Mouse (Mus musculus): ENCODE results near the gene Lifr. TPM values are rescaled to one million over a fixed set of nuclear protein-coding genes. Genes with fewer than 3 reads are reported as not detected.

The Lifr gene
- 10 to 100 TPM; 46.8 to 78.5 (median 60.2) TPM for total RNA-seq (2022)

DNA sequence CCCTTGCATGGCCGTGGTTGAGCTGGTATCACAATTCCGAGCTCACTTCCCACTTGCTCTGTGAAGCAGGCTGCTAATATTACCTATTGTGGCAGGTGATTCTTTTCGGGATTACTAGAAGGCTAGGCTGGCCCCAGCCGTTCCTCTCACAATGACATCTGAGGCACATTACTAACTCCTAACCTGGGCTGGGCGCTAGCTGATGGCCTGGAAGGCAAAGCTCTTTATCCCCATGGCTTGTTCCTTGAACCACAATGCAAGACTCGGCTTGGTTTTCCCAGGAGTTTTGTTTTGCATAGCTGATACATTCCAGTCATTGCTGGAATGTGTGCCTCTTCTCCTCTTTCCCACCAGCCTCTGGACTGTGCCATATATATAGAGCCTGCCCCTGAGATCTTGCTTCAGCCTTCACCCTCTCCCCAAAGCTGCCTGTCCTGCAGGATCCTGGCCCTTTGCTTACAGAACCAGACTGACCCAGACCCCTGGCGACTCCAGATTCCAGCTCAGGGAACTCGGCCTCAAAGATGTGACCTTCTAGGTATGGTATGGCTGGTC, at the start of gene Lifr:
TSS of gene Lifr (plus strand) at position 404 of the 555 bp plus-strand sequence.
- DNase-seq (ENCODE audit: low spot score in 2 of 2): no peak

DNA sequence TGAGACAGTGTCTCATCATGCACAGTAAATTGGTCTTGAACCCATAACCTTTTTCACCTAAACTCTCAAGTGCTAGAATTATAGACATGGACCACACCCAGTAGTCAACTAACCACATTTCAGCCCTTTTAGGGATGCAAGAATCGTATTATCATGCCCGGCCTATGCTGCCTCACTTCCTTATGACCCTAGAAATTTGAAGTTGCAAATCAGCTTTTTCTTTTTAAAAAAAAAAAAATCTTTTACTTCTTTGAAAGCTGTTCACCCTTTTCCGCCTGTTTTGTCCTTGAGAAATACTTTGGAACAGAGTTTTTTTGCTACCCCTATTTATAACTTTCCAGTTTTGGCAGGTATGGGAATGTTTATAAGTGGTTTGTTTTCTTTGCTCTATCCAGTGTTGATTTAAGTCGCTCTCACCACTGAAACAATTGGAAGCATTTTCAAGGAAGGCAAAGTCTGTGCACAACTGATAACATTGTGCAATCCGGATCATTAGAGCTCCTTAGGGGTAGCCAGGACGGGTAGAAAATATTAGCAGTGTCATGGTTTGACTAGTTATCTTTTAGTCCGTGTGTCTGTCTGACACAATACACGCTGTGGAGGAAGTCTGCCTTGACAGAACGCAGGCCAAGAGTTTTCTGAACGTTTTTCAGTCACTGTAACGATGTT, 46.2 kb upstream of the Lifr start:
- no peak for DNase-seq (ENCODE audit: low spot score in 2 of 2)

DNA sequence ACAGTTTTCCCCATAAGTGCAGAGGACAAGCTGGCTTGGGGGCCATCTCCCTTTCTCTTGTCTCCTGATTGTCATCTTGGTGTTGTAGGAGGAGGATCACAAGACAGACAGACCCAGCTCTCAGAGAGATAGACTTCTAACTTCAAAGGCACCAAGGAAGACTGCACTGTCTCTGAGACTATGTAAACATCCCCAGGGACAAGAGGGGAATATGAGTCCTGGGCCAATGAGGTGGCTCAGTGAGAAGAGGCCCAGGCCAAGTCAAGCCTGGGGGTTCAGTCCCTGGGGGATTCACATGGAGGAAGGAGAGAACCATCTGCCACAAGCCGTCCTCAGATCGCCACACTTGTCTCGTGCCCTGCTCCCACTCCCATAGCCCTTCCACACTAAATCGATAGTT, 45.4 kb upstream of the Lifr start:
- DNase-seq (ENCODE audit: low spot score in 2 of 2): no peak

DNA sequence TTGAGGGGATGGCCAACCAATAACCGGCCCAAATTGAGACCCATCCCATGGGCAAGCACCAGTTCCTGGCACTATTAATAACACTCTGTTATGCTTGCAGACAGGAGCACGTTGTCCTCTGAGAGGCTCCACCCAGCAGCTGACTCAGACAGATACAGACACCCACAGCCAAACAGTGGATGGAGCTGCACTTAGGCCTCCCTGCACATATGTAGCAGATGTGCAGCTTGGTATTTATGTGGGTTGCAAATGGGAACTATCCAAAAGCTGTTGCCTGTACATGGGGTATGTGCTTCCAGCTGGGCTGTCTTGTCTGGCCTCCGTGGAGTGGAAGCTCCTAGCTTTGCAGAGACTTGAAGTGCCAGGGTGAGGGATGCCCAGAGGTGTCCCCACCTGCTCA, 42.5 kb upstream of the Lifr start:
- DNase-seq (ENCODE audit: low spot score in 2 of 2): no peak

DNA sequence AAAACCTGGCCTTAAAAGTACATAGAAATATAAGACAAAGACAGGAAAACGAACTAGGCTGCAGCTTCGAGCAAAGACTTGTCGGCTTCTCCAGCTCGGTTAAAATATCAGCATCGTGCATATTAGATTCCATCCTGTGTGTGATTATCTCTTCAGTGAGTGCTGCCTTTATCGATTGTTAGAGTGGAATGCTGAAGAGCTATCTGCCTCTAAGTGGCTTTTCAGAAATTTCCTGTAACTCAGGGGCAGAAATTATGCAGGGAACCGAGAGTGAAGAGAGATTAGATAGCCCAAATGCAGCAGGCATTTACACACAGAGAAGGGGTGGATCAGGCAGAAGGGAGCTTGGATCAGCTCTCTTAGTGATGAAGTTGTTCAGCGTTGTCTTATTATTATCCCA, 41.5 kb upstream of the Lifr start:
- DNase-seq (ENCODE audit: low spot score in 2 of 2): no peak

DNA sequence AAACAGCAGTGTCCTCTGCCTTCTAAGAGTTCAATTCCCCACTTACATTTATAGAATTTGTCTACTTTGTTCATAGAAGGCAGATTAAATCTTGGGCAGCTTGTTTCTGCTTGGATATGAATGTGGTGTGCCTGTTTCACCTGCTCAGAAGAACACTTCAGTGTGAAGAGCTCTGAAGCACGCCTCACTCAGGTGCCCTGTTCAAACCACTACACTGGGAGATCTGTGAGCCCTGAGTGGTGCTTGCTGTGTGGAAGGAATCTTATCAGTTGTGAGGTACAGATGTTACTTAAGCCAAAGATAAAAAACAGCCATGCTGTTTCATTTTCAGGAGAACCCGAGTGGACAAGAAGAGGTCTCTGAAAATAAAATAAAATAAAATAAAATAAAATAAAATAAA, 38.7 kb upstream of the Lifr start:
- no peak for DNase-seq (ENCODE audit: low spot score in 2 of 2)

DNA sequence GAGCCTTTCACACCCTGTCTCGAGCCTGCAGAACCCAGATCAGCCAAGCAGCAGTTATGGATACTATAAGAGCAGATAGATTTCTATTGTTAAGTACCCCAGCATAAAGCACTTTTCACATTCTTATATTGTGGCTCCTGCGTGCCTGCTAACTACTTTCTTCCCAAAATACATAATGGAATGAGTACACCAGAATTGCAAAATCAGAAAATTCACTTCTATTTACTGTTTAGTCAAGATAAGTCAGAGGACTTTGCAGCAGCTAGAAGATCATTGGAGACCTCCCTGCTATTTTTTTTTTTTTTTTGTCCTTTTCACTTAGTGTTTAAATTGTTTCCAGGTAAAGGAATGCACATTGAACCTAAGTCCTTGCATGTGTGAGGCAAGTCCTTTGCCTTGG, 38.3 kb upstream of the Lifr start:
- DNase-seq (ENCODE audit: low spot score in 2 of 2): no peak

DNA sequence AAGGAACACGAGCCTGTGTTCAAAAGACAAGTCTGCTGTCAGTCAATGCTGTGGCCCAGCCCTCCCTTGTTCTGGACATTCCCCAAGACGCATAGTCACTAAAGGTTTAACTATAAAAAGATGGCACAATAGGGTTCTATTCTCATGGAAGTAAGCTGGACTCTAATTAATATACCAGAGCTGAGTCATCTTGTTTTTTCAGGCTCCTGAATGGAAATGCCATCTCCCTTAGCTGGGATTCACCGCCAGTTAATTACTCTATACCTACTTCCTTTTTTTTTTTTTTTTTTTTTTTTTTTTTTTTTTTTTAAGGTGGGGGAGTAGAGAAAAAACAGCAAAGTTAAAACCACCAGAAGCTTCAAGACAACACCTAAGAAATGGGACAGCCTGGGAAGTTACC, 33.6 kb upstream of the Lifr start:
- DNase-seq (ENCODE audit: low spot score in 2 of 2): no peak

DNA sequence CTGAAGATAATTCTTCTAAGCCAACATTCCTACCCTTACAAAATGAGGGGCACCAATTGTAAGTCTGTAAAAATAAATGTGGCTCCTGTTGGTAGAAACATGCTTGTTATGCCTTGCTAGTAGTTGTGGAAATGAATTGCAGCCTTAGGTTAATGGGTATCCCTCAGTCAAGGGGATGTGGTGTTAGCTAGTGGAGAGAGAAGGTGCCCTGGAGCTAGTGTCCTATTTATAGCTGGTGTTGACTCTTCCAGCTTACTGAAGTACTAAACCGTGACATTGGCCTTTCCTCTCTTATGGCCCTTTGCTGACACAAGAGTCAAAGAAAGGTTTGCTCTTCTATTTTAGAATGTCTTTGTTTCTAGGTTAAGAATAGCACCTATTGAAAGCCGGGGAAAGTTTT, 29.9 kb upstream of the Lifr start:
- no peak for DNase-seq (ENCODE audit: low spot score in 2 of 2)

DNA sequence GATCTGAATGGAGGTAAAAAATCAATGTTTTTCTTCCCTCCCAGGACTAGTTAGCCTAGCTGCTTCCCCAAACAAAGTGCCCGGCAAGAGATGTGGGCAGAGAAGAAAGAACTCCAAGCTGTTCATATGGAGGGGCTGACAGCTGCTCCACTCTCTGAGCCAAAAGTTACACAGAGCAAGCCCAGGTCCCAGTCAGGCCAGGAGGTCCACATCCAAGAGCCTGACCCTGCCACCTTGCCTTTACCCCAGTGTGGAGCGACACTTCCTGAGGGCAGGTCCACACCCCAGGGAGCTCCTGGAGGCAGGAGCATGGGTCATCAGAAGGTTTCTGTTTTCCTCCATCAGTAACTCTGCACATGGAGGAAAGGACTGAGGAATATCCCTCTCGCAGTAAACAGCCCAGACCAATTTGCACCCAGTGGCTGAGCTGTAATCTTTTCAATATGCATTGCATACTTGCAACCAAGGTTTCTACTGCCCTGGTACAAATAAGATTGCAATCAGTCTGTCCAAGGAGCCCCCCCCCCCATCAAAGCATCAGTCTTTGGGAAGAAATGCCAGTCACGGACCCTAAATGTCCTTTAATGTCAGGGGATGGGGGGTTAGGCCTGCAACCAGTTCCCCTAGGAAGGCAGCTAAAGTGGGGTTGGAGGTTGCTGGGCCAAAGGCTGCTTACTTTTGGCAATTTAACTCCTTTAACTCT, 28.3 kb upstream of the Lifr start:
- no peak for DNase-seq (ENCODE audit: low spot score in 2 of 2)

DNA sequence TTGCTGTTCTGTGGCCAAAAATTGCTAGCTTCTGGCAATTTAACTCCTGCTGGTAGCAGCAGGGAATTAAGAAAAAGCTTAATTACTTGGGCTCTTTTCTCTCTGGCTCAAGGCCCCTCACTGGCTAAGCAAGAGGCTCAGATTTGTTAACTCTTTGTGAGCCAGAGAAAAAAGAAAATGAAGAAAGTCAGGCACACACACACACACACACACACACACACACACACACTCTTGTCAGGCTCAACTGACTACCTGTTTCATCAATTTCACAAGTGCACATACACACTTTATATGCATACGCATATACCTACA, 27.8 kb upstream of the Lifr start:
- DNase-seq (ENCODE audit: low spot score in 2 of 2): no peak

DNA sequence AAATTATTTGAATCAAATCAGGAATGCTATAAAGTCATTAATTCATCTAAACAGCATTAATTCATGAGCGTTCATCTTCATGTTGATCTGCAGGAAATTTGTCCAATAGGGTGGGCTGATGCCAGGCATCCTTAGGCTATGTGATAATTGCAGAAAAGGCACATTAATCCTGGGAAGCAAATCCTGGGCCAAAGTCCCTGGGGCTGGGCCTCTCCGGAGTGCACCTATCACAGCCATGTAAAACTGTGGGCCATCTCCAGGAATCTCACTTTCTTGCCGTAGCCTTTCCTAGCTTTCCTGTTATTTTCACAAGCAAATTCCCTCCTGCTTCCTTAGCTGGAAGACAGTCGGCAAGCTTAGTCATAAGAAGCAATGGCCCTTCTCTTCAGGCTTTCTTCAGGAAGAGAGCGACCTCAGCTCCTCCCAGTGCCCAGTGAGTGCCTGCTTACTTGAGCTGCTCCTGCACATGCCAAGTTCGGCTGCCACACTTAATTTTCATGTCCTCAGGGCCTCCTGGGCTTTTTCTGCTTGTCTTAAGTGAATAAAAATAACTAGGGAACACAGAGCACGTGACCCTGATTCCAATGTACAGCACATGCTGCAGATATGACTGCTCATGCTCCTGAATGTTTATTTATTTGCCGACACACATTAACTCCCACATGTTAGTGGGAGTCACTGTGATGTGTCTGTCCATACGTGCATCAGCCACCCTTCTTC, 26.7 kb upstream of the Lifr start:
- no peak for DNase-seq (ENCODE audit: low spot score in 2 of 2)

DNA sequence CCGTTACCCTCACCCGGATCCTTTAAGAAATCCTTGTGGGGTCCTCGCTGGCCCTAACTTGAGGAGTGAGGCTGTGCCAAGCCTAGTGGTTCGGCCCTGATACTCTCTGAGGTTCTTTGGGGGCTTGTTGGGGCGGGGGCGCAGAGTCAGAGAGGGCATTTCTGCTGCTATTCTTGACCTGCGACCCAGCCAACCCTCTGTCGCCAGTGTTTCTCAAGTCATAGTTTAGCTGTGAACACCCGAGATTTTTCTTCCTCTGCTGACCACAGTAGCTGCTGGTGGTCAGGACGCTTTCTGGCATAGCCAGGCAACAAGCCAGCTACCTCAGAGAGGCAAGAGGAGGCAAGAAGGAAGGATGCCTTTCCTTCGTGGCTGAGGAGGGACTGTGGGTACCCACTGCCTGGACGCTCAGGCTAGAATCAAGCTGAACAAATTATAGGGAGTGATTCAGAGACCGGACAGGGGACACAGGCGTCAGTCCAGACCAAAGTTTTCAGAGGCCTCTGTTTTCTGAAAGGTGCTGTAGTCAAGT, 25.4 kb upstream of the Lifr start:
- no peak for DNase-seq (ENCODE audit: low spot score in 2 of 2)

DNA sequence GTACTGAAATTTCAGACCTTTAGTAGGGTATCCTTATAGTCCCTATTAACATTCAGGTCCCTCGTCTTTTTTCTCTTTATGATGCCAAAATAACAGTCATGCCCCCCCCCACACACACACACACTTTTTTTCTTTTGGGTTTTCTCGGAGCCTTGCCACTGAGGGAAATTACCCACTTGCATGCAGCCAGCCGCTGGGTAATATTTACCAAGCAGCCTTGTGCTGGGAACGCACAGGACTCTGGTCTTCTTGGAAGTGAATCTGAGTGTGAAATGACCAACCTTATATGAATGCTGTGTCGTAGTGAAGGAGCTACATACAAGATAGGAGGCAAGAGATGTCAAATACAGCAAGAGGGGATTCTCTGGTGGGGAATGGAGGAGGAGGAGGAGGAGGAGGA, 24.8 kb upstream of the Lifr start:
- DNase-seq (ENCODE audit: low spot score in 2 of 2): no peak

DNA sequence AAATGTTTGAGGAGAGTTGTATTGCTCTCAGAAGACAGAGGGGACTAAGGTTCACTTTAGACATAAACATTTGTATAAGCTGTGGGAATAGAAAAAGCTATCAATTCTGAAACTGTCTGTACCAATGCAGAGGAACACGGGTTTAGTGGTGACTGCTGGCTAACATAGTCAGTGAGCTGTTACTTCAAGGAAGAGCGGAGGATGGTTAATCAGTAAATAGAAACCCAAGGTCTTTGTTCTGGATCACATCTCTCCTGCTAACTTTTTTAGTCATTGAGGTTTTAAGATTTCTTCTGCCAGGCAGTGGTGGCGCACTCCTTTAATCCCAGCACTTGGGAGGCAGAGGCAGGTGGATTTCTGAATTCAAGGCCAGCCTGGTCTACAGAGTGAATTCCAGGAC, 23.7 kb upstream of the Lifr start:
- no peak for DNase-seq (ENCODE audit: low spot score in 2 of 2)

DNA sequence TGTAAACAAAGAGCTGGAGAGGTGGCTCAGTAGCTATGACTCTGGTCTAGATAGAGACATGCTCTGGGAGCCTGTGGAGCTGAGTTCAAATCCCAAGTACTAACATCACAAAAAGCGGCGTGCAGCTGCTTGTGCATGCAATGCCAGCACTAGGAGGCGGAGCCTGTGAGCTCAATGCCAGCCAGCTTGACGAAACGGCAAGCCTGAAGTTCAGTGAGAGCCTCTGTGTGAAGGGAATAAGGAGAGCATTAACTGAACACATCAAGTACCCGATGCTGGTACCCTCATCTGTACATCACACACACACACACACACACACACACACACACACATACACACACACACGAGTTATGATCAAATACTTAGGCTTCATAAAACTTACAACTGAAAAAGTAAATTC, 21.0 kb upstream of the Lifr start:
- no peak for DNase-seq (ENCODE audit: low spot score in 2 of 2)

DNA sequence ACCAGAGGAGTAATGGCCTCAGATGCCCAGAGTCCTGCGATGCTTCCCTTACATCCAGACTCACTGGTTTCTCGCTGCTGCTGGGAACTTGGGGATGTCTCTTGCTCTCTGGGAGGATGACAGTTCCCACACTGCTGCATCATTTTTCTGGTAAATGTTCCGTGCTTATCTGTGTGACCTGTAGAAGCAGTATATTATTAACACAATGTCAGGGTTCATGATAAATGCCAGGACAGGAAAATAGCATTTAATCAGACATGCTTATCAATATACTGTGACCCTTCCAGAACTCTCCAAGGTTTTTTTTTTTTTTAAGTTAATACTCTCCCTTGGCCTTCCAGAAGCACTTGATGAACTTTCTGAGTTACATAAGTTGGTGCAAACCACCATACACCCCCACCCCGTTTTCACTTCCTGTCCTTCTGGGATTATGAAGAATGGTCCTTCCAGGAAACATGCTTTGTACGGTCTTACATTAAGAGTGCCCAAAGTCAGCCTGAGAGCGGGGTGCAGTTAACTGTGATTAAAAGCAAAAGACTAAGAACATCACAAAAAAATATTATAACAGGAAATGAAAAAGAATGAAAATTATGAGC, 20.1 kb upstream of the Lifr start:
- DNase-seq (ENCODE audit: low spot score in 2 of 2): no peak

DNA sequence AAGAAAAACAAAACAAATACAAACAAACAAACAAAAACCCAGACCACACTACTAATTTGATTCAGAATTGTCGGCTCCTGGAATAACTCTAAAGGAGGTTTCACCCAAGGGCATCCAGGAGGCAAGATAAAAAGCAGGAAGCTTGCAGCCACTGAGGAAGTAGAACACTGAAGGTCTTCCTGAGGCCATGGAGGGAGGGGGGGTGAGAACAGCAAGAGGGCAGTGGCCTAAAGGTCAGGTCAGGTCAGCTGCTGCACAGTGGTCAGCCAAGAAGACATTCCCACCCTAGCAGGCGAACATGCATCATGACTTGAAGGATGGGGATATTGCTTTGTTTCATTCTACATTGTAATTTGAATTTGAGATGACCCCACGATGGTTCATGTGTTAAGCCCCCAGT, 17.1 kb upstream of the Lifr start:
- no peak for DNase-seq (ENCODE audit: low spot score in 2 of 2)

DNA sequence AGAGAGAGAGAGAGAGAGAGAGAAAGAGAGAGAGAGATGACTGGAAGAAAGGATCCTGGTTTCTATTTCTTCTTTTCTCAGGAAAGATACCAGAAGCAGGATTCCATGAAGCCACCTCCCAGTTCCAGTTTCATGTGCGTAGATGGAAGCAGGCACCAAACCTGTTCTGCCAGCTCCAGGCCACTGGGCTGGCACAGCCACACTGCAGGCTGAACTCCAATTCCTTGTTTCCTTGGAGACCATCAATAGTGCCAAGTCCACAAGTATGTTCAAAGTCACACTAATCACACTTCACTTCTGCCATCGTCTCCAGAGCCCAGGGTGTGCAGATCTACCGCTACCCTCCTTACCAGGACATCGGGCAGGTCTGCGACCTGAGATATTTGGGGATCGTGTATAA, 15.2 kb upstream of the Lifr start:
- DNase-seq (ENCODE audit: low spot score in 2 of 2): peak; percentile 41 to 60

DNA sequence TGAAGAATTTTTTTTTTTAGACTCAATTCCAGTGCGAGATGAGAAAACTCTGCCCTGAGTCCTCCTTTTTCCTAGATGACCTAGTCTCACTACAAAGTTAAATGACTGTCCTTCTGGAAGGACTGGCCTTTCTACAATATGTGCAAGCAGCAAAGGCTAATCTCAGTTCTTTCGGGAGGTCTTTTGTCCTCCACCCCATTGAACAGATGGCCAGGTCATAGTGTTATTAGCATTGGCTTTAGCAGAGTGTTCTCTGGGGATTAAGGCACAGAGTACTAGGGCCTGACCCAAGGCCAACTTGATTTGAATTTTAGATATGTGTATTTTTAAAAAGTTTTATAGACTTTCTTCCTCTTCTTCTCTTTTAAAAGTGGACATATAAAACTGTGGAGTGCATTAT, 12.1 kb upstream of the Lifr start:
- no peak for DNase-seq (ENCODE audit: low spot score in 2 of 2)

DNA sequence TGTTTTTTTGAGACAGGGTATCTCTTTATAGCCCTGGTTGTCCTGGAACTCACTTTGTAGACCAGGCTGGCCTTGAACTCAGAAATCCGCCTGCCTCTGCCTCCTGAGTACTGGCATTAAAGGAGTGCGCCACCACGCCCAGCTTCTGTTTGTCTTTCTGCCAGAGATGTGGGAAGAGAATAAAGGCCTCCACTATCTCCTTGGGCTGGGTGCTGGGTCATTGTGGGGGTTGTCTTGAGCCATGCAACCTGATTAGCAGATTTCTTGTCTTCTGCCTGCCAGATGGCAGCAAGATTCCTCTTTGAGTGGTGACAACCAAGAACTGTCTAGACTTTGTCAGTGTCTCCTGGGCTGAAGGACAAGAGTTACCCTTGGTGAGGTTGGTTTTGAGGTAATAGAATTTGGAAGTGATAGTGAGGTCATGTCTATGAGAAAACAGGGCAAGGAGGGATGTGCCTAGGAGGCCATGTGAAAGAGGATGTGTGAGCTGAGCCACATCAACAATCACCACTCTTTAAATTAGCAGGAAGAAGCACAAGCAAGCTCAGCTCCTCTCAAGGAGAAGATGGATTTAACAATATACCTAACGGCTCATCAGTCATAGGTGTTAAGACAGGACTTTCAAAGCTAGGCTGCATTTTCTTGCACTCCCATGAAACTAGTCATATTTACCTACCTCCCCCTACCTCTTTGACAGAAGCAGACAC, 10.6 kb upstream of the Lifr start:
- no peak for DNase-seq (ENCODE audit: low spot score in 2 of 2)
